Comparison of ENCODE assay signal across 9 mouse cellular contexts in genomic region chr19:45540657-45541408, GRCm38 (mm10). TPM values are rescaled to one million over a fixed set of nuclear protein-coding genes. Genes with fewer than 3 reads are reported as not detected.
DNase-seq lines count a peak whose midpoint lies in the region; ATAC-seq and TF ChIP-seq lines count a peak whose summit lies in the region.
"Had no signal": no experiment of that assay in that cellular context is flagged by ENCODE, and none has a peak within 500 bp of the region (broad histone marks: within the 10 kb centered on the region; RNA-seq: fewer than 3 reads in every experiment).

No protein-coding gene starts in this region.

- no peak overlapping the region; the same call in 1 of the 2 replicates for H3K9ac ChIP-seq in heart, embryonic 13.5 days
- H3K9ac ChIP-seq in forebrain, embryonic 13.5 days = peak overlapping the region; percentile 67
- H3K9ac ChIP-seq in liver, embryonic 16.5 days (ENCODE audit: low read depth, low read length) = no peak overlapping the region

- H3K27ac ChIP-seq in heart, embryonic 13.5 days (replicated peaks) = no peak overlapping the region
- H3K27ac ChIP-seq in forebrain, embryonic 13.5 days = no peak overlapping the region
- no peak overlapping the region for H3K27ac ChIP-seq in liver, embryonic 16.5 days (ENCODE audit: low read length)

- H3K4me3 ChIP-seq in heart, embryonic 13.5 days = peak overlapping the region; percentile 53
- H3K4me3 ChIP-seq in E14TG2a.4 (replicated peaks; ENCODE audit: low read length) = peak overlapping the region; percentile 79
- H3K4me3 ChIP-seq in forebrain, embryonic 13.5 days = peak overlapping the region; percentile 41
- H3K4me3 ChIP-seq in liver, embryonic 16.5 days (ENCODE audit: low read depth, low read length) = peak overlapping the region; percentile 47

- no peak for DNase-seq in heart, postnatal 36 days
- DNase-seq in spleen, postnatal 36 days (ENCODE audit: low spot score in 2 of 2) = no peak
- no peak for DNase-seq in lung, postnatal 10 days
- no peak for DNase-seq in spleen, adult 18-20 months

- H3K4me2 ChIP-seq in heart, embryonic 13.5 days = peak overlapping the region; percentile 76
- peak overlapping the region; percentile 79 for H3K4me2 ChIP-seq in forebrain, embryonic 13.5 days
- peak overlapping the region; percentile 73 for H3K4me2 ChIP-seq in liver, embryonic 16.5 days (ENCODE audit: low read depth, low read length)

- H3K36me3 ChIP-seq in heart, embryonic 13.5 days = no peaks in the 10 kb centered on the region
- no peaks in the 10 kb centered on the region for H3K36me3 ChIP-seq in E14TG2a.4 (ENCODE audit: insufficient read depth, low read length)
- no peaks in the 10 kb centered on the region for H3K36me3 ChIP-seq in forebrain, embryonic 13.5 days (ENCODE audit: poor library complexity, severe bottlenecking)
- no peaks in the 10 kb centered on the region for H3K36me3 ChIP-seq in liver, embryonic 16.5 days (ENCODE audit: control insufficient read depth, insufficient read depth)

- WGBS in heart, embryonic 13.5 days = 36% methylated on average over 8 of the region's 8 CpGs
- 20% methylated on average over 8 of the region's 8 CpGs for WGBS in forebrain, embryonic 13.5 days
- 38% methylated on average over 8 of the region's 8 CpGs for WGBS in liver, embryonic 16.5 days (ENCODE audit: insufficient replicate concordance)

- no peaks in the 10 kb centered on the region for H3K9me3 ChIP-seq in heart, embryonic 13.5 days
- no peaks in the 10 kb centered on the region for H3K9me3 ChIP-seq in E14TG2a.4 (ENCODE audit: low read length)
- no peaks in the 10 kb centered on the region for H3K9me3 ChIP-seq in forebrain, embryonic 13.5 days (replicated peaks)
- no peaks in the 10 kb centered on the region for H3K9me3 ChIP-seq in liver, embryonic 16.5 days (replicated peaks; ENCODE audit: control insufficient read depth, low read length)

- no peak for ATAC-seq in heart, embryonic 13.5 days (ENCODE audit: extremely low read depth, insufficient number of reproducible peaks, low FRiP score, low TSS enrichment)
- peak; percentile 22; the same call in 1 of the 2 replicates for ATAC-seq in forebrain, embryonic 13.5 days
- no peak for ATAC-seq in liver, embryonic 16.5 days (ENCODE audit: low read depth)
- ATAC-seq: Patski had no signal

- H3K27me3 ChIP-seq in heart, embryonic 13.5 days (replicated peaks) = peaks cover 84% of the 10 kb centered on the region
- peaks cover 59% of the 10 kb centered on the region for H3K27me3 ChIP-seq in E14TG2a.4 (ENCODE audit: insufficient read depth, low read length)
- H3K27me3 ChIP-seq in forebrain, embryonic 13.5 days = peaks cover 51% of the 10 kb centered on the region
- H3K27me3 ChIP-seq in liver, embryonic 16.5 days (ENCODE audit: control insufficient read depth, insufficient read depth, low read depth, low read length) = peaks cover 29% of the 10 kb centered on the region

- intact Hi-C loops in heart, postnatal 36 days (cut with DNase I) = loop anchor here (5.0 kb wide), 2 partner anchors 54 to 244 kb away; no protein-coding TSS in a partner anchor

- no peak for TF ChIP-seq CTCF in E14TG2a.4 (conservative IDR thresholded peaks at IDR 0.05; ENCODE audit: low read length)

- peaks cover 23% of the 10 kb centered on the region for H3K4me1 ChIP-seq in heart, embryonic 13.5 days
- H3K4me1 ChIP-seq in E14TG2a.4 (replicated peaks; ENCODE audit: low read depth, low read length) = peaks cover 51% of the 10 kb centered on the region
- peaks cover 26% of the 10 kb centered on the region for H3K4me1 ChIP-seq in forebrain, embryonic 13.5 days
- peaks cover 22% of the 10 kb centered on the region for H3K4me1 ChIP-seq in liver, embryonic 16.5 days (ENCODE audit: control insufficient read depth, low read depth, low read length)

RNA-seq across cellular contexts. Expression of gene Poll, which starts 19.5 kb away (rescaled TPM):
- 13.2 and 15.6 TPM in 2 replicates for polyA plus RNA-seq in heart, embryonic 13.5 days (2015; fragmentation: Nextera tagmentation; extraction: Ambion mirVana)
- 10 to 100 TPM in 1 of 2 experiments, 1 to 10 TPM in 1; 9.8 to 11.4 TPM for total RNA-seq in heart, postnatal 36 days (2021)
- 16.2 and 16.7 TPM in 2 replicates for polyA plus RNA-seq in forebrain, embryonic 13.5 days (2015; fragmentation: Nextera tagmentation; extraction: Ambion mirVana)
- polyA plus RNA-seq in liver, embryonic 16.5 days (2015; fragmentation: Nextera tagmentation; extraction: Ambion mirVana) = 5.1 and 5.4 TPM in 2 replicates

RNA-seq across cellular contexts. Expression of gene Gm17018, which starts 19.6 kb away (rescaled TPM):
- 27.7 and 31.1 TPM in 2 replicates for polyA plus RNA-seq in heart, embryonic 13.5 days (2015; fragmentation: Nextera tagmentation; extraction: Ambion mirVana)
- total RNA-seq in heart, postnatal 36 days (2021) = 10 to 100 TPM; 17.6 to 21.5 TPM
- polyA plus RNA-seq in forebrain, embryonic 13.5 days (2015; fragmentation: Nextera tagmentation; extraction: Ambion mirVana) = 44.0 and 48.1 TPM in 2 replicates
- polyA plus RNA-seq in liver, embryonic 16.5 days (2015; fragmentation: Nextera tagmentation; extraction: Ambion mirVana) = 10.1 and 10.2 TPM in 2 replicates
